Mouse (Mus musculus) cerebellum, adult 2 months (tissue): ENCODE results near the gene 4430402I18Rik.

ENCODE experiments used
- CTCF ChIP-seq: fragments of 200-500 bp; IDR thresholded peaks from 2 replicates; pipeline ENCODE4 v1.5.1; 2011; ENCODE audit warnings: low read depth, mild to moderate bottlenecking, control low read depth, low read length, moderate library complexity, borderline replicate concordance; ENCODE audit not compliant: insufficient read depth
- POLR2A ChIP-seq: fragments of 200-500 bp; IDR thresholded peaks from 2 replicates; pipeline ENCODE4 v1.6.1; 2011; ENCODE audit warnings: low read length, control low read depth, borderline replicate concordance; ENCODE audit not compliant: insufficient read depth

GRCm38 (mm10) chr19:28994870-28995269 lies 27.3 kb upstream of the 4430402I18Rik start:
- TF ChIP-seq POLR2A (no peak), CTCF (no peak)
